ENCODE assay signal across 20 mouse cellular contexts in the genomic region with DNA sequence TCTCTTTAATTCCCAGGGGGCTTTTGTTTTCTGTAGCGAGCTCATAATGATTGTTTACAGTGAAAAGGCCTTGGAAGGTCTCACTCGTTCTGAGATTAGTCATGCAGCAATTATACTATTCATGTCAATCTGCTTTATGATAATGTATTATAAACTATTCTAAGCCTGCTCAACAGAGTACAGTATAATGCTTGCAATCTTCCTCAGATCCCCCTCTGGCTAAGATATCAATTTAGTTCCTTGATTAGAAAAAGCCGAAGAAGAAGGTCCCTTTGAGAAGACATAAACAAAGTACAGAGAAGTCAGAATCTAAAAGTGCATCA.
A peak's percentile ranks its signal among the peaks of the same experiment; 100 is the strongest.
DNase-seq lines count a peak whose midpoint lies in the region; ATAC-seq and TF ChIP-seq lines count a peak whose summit lies in the region.
"Had no signal": no experiment of that assay in that cellular context is flagged by ENCODE, and none has a peak within 500 bp of the region (broad histone marks: within the 10 kb centered on the region; RNA-seq: fewer than 3 reads in every experiment).

No protein-coding gene starts in this region.

- H3K9ac ChIP-seq in hindbrain, postnatal 0 days (replicated peaks; ENCODE audit: low read length) = no peak overlapping the region
- H3K9ac ChIP-seq in forebrain, embryonic 11.5 days (ENCODE audit: low read length) = 0 out of 2 replicates have a peak overlapping the region, but pooled peaks have one; percentile 6
- no peak overlapping the region for H3K9ac ChIP-seq in hindbrain, embryonic 11.5 days (ENCODE audit: low read depth, low read length)
- no peak overlapping the region for H3K9ac ChIP-seq in midbrain, embryonic 12.5 days (replicated peaks)

- H3K9me3 ChIP-seq in hindbrain, embryonic 10.5 days = no peaks in the 10 kb centered on the region
- H3K9me3 ChIP-seq in hindbrain, postnatal 0 days (ENCODE audit: low read length) = no peaks in the 10 kb centered on the region
- no peaks in the 10 kb centered on the region for H3K9me3 ChIP-seq in forebrain, embryonic 11.5 days (ENCODE audit: control insufficient read depth, low read length)
- no peaks in the 10 kb centered on the region for H3K9me3 ChIP-seq in hindbrain, embryonic 11.5 days (ENCODE audit: control insufficient read depth, low read length)
- H3K9me3 ChIP-seq in midbrain, embryonic 12.5 days = no peaks in the 10 kb centered on the region

- H3K27ac ChIP-seq in hindbrain, embryonic 10.5 days = peak overlapping the region; percentile 77
- H3K27ac ChIP-seq in hindbrain, postnatal 0 days = no peak overlapping the region
- H3K27ac ChIP-seq in forebrain, embryonic 11.5 days (ENCODE audit: low read depth, low read length) = peak overlapping the region; percentile 67
- H3K27ac ChIP-seq in hindbrain, embryonic 11.5 days (ENCODE audit: low read depth, low read length) = peak overlapping the region; percentile 71
- peak overlapping the region; percentile 84 for H3K27ac ChIP-seq in midbrain, embryonic 12.5 days (replicated peaks)
- H3K27ac ChIP-seq: heart, adult 2 months had no signal

- H3K36me3 ChIP-seq in hindbrain, embryonic 10.5 days = no peaks in the 10 kb centered on the region
- no peaks in the 10 kb centered on the region for H3K36me3 ChIP-seq in hindbrain, postnatal 0 days (ENCODE audit: insufficient read depth, low read length)
- no peaks in the 10 kb centered on the region for H3K36me3 ChIP-seq in forebrain, embryonic 11.5 days (ENCODE audit: control insufficient read depth, insufficient read depth, low read length)
- H3K36me3 ChIP-seq in hindbrain, embryonic 11.5 days (ENCODE audit: control insufficient read depth, insufficient read depth, low read length) = no peaks in the 10 kb centered on the region
- no peaks in the 10 kb centered on the region for H3K36me3 ChIP-seq in midbrain, embryonic 12.5 days

- no peak overlapping the region for H3K4me2 ChIP-seq in hindbrain, postnatal 0 days (ENCODE audit: low read depth, low read length)
- H3K4me2 ChIP-seq in forebrain, embryonic 11.5 days (ENCODE audit: low read depth, low read length, severe bottlenecking) = 0 out of 2 replicates have a peak overlapping the region, but pooled peaks have one; percentile 16
- H3K4me2 ChIP-seq in hindbrain, embryonic 11.5 days (replicated peaks; ENCODE audit: low read depth, low read length) = no peak overlapping the region
- H3K4me2 ChIP-seq in midbrain, embryonic 12.5 days (replicated peaks) = peak overlapping the region; percentile 1; the same call in 1 of the 2 replicates

- peaks cover 20% of the 10 kb centered on the region for H3K4me1 ChIP-seq in hindbrain, embryonic 10.5 days (replicated peaks)
- no peaks in the 10 kb centered on the region for H3K4me1 ChIP-seq in hindbrain, postnatal 0 days (ENCODE audit: insufficient read depth, low read length)
- peaks cover 8% of the 10 kb centered on the region; the same call in 1 of the 2 replicates for H3K4me1 ChIP-seq in forebrain, embryonic 11.5 days (replicated peaks; ENCODE audit: control insufficient read depth, insufficient read depth, low read length)
- peaks cover 6% of the 10 kb centered on the region for H3K4me1 ChIP-seq in hindbrain, embryonic 11.5 days (replicated peaks; ENCODE audit: control insufficient read depth, insufficient read depth, low read length)
- peaks cover 26% of the 10 kb centered on the region for H3K4me1 ChIP-seq in midbrain, embryonic 12.5 days

- WGBS in hindbrain, embryonic 10.5 days = 48% methylated on average over 3 of the region's 3 CpGs
- 13% methylated on average over 3 of the region's 3 CpGs for WGBS in hindbrain, postnatal 0 days
- WGBS in forebrain, embryonic 11.5 days = 9% methylated on average over 3 of the region's 3 CpGs
- 38% methylated on average over 3 of the region's 3 CpGs for WGBS in hindbrain, embryonic 11.5 days
- WGBS in midbrain, embryonic 12.5 days = 20% methylated on average over 3 of the region's 3 CpGs

- no peak for ATAC-seq in hindbrain, postnatal 0 days
- ATAC-seq in forebrain, embryonic 11.5 days (replicated peaks; ENCODE audit: low FRiP score) = peak; percentile 23; the same call in 1 of the 2 replicates
- peak; percentile 37; the same call in 1 of the 2 replicates for ATAC-seq in hindbrain, embryonic 11.5 days (ENCODE audit: low FRiP score)
- peak; percentile 31 for ATAC-seq in midbrain, embryonic 12.5 days (ENCODE audit: low FRiP score, low read depth)
- ATAC-seq: CD4-positive, CD25-positive, alpha-beta regulatory T cell, adult 4 months; intestine, embryonic 16.5 days; lung, postnatal 0 days; Patski had no signal

- TF ChIP-seq CTCF in hindbrain, postnatal 0 days (IDR thresholded peaks at IDR 0.05; ENCODE audit: low read depth) = no peak

- H3K4me3 ChIP-seq in hindbrain, embryonic 10.5 days = no peak overlapping the region
- H3K4me3 ChIP-seq in hindbrain, postnatal 0 days (ENCODE audit: low read length) = no peak overlapping the region
- no peak overlapping the region for H3K4me3 ChIP-seq in forebrain, embryonic 11.5 days (ENCODE audit: low read depth, low read length)
- H3K4me3 ChIP-seq in hindbrain, embryonic 11.5 days (ENCODE audit: low read depth, low read length) = no peak overlapping the region
- no peak overlapping the region for H3K4me3 ChIP-seq in midbrain, embryonic 12.5 days
- H3K4me3 ChIP-seq: heart, adult 2 months had no signal

- DNase-seq in hindbrain, embryonic 10.5 days (ENCODE audit: low spot score) = no peak
- DNase-seq in hindbrain, postnatal 0 days (ENCODE audit: low spot score) = no peak
- no peak for DNase-seq in forebrain, embryonic 11.5 days (ENCODE audit: low spot score)
- no peak for DNase-seq in hindbrain, embryonic 11.5 days (ENCODE audit: low spot score)
- no peak for DNase-seq in thymus, postnatal 10 days (ENCODE audit: low spot score in 2 of 2)
- DNase-seq in kidney, postnatal 4 days = no peak
- DNase-seq in right cerebral cortex, postnatal 4 days = no peak
- DNase-seq: adrenal gland, postnatal 10 days; cerebellum, adult 11-12 months; cerebellum, postnatal 25 days; gastrocnemius, postnatal 14 days; heart, adult 2 months; heart, postnatal 36 days; layer of hippocampus, postnatal 36 days; liver had no signal

- H3K27me3 ChIP-seq in hindbrain, embryonic 10.5 days (ENCODE audit: insufficient read depth, poor library complexity, severe bottlenecking) = no peaks in the 10 kb centered on the region
- H3K27me3 ChIP-seq in hindbrain, postnatal 0 days (ENCODE audit: insufficient read depth, low read length) = no peaks in the 10 kb centered on the region
- H3K27me3 ChIP-seq in forebrain, embryonic 11.5 days (ENCODE audit: control insufficient read depth, insufficient read depth, low read length) = no peaks in the 10 kb centered on the region
- no peaks in the 10 kb centered on the region for H3K27me3 ChIP-seq in hindbrain, embryonic 11.5 days (ENCODE audit: control insufficient read depth, insufficient read depth, low read length)
- no peaks in the 10 kb centered on the region for H3K27me3 ChIP-seq in midbrain, embryonic 12.5 days
- H3K27me3 ChIP-seq: Patski had no signal

Comparison
In these comparisons a context has a peak if more than half of its experiments do, and no peak if none do; other contexts are left out.
1. H3K4me2 ChIP-seq: peak in forebrain, embryonic 11.5 days (single experiment) and midbrain, embryonic 12.5 days (single experiment); none in hindbrain, postnatal 0 days (single experiment) and hindbrain, embryonic 11.5 days (single experiment).